ENCODE assay signal across 24 mouse cellular contexts in genomic region chr2:22878781-22879180, GRCm38 (mm10). TPM values are rescaled to one million over a fixed set of nuclear protein-coding genes. Genes with fewer than 3 reads are reported as not detected.
DNase-seq lines count a peak whose midpoint lies in the region; ATAC-seq lines count a peak whose summit lies in the region.
"Had no signal": no experiment of that assay in that cellular context is flagged by ENCODE, and none has a peak within 500 bp of the region (broad histone marks: within the 10 kb centered on the region; RNA-seq: fewer than 3 reads in every experiment).

No protein-coding gene starts in this region.

- no peak overlapping the region for H3K27ac ChIP-seq in kidney, embryonic 15.5 days
- no peak overlapping the region for H3K27ac ChIP-seq in kidney, embryonic 14.5 days (ENCODE audit: low read depth, low read length)
- H3K27ac ChIP-seq: embryonic facial prominence, embryonic 10.5 days; embryonic facial prominence, embryonic 12.5 days; forebrain, embryonic 13.5 days; forebrain, embryonic 15.5 days had no signal

- H3K27me3 ChIP-seq in kidney, embryonic 15.5 days, result no peaks in the 10 kb centered on the region
- H3K27me3 ChIP-seq in kidney, embryonic 14.5 days (ENCODE audit: control insufficient read depth, insufficient read depth, low read length), result no peaks in the 10 kb centered on the region
- H3K27me3 ChIP-seq: CH12.LX; embryonic facial prominence, embryonic 12.5 days; forebrain, embryonic 13.5 days; forebrain, embryonic 15.5 days had no signal

- H3K9me3 ChIP-seq in kidney, embryonic 15.5 days (replicated peaks), result no peaks in the 10 kb centered on the region
- no peaks in the 10 kb centered on the region for H3K9me3 ChIP-seq in kidney, embryonic 14.5 days (ENCODE audit: control insufficient read depth, low read length)
- H3K9me3 ChIP-seq: embryonic facial prominence, embryonic 10.5 days; embryonic facial prominence, embryonic 12.5 days; forebrain, embryonic 13.5 days; forebrain, embryonic 15.5 days; G1E had no signal

- no peak for ATAC-seq in kidney, embryonic 15.5 days (replicated peaks; ENCODE audit: low FRiP score)
- no peak for ATAC-seq in kidney, embryonic 14.5 days (ENCODE audit: low FRiP score, low TSS enrichment)
- ATAC-seq: activated CD4-positive, CD25-positive, alpha-beta regulatory T cell, adult 4 months; CD4-positive, CD25-positive, alpha-beta regulatory T cell, adult 4 months; forebrain, embryonic 13.5 days; forebrain, embryonic 15.5 days; Patski had no signal

- no peak overlapping the region for H3K9ac ChIP-seq in kidney, embryonic 15.5 days
- H3K9ac ChIP-seq in kidney, embryonic 14.5 days (ENCODE audit: low read depth, low read length), result no peak overlapping the region
- H3K9ac ChIP-seq: embryonic facial prominence, embryonic 12.5 days; forebrain, embryonic 13.5 days; forebrain, embryonic 15.5 days had no signal

- 27% methylated on average over 1 of the region's 1 CpGs for WGBS in kidney, embryonic 15.5 days
- 38% methylated on average over 1 of the region's 1 CpGs for WGBS in kidney, embryonic 14.5 days

- H3K4me3 ChIP-seq in kidney, embryonic 15.5 days (replicated peaks), result no peak overlapping the region
- no peak overlapping the region for H3K4me3 ChIP-seq in kidney, embryonic 14.5 days (ENCODE audit: low read length)
- H3K4me3 ChIP-seq: embryonic facial prominence, embryonic 10.5 days; embryonic facial prominence, embryonic 12.5 days; forebrain, embryonic 13.5 days; forebrain, embryonic 15.5 days had no signal

- DNase-seq in kidney, adult 11 months, result peak; percentile 23
- DNase-seq in kidney, adult 8-10 months, result peak; percentile 35 to 50
- DNase-seq in kidney, postnatal 36 days, result peak; percentile 13 to 38
- no peak for DNase-seq in kidney, adult 18-20 months
- DNase-seq: adrenal gland, adult 8-10 months; adrenal gland, postnatal 14 days; adrenal gland, postnatal 36 days; B cell, adult 2 months; cerebellum, adult 11-12 months; cerebellum, adult 2 months; cerebellum, adult 9-10 months; cerebellum, postnatal 10 days; cerebellum, postnatal 25 days had no signal

- H3K4me1 ChIP-seq in kidney, embryonic 15.5 days, result no peaks in the 10 kb centered on the region
- H3K4me1 ChIP-seq in kidney, embryonic 14.5 days (ENCODE audit: control insufficient read depth, insufficient read depth, low read length), result no peaks in the 10 kb centered on the region
- H3K4me1 ChIP-seq: embryonic facial prominence, embryonic 10.5 days; embryonic facial prominence, embryonic 12.5 days; forebrain, embryonic 13.5 days; forebrain, embryonic 15.5 days had no signal

- no peaks in the 10 kb centered on the region for H3K36me3 ChIP-seq in kidney, embryonic 15.5 days
- H3K36me3 ChIP-seq in kidney, embryonic 14.5 days (ENCODE audit: control insufficient read depth, insufficient read depth, low read length), result no peaks in the 10 kb centered on the region
- H3K36me3 ChIP-seq: embryonic facial prominence, embryonic 10.5 days; embryonic facial prominence, embryonic 12.5 days; forebrain, embryonic 15.5 days had no signal

- H3K4me2 ChIP-seq in kidney, embryonic 15.5 days, result no peak overlapping the region
- no peak overlapping the region for H3K4me2 ChIP-seq in kidney, embryonic 14.5 days (replicated peaks; ENCODE audit: low read depth, low read length)
- H3K4me2 ChIP-seq: embryonic facial prominence, embryonic 12.5 days; forebrain, embryonic 13.5 days; forebrain, embryonic 15.5 days had no signal

RNA-seq across cellular contexts. Expression of gene Pdss1, which starts 16.5 kb away (rescaled TPM):
- polyA plus RNA-seq in kidney, embryonic 15.5 days (2015; fragmentation: Nextera tagmentation; extraction: Ambion mirVana), result 23.7 and 24.0 TPM in 2 replicates
- polyA plus RNA-seq in kidney, embryonic 14.5 days (2014; fragmentation: Nextera tagmentation; extraction: Ambion mirVana), result 24.5 and 25.5 TPM in 2 replicates
